Mouse (Mus musculus): Measurements from ENCODE around the gene 9930022D16Rik. TPM values are rescaled to one million over a fixed set of nuclear protein-coding genes. Genes with fewer than 3 reads are reported as not detected.
A peak's percentile ranks its signal among the peaks of the same experiment; 100 is the strongest.

9930022D16Rik gene
- polyA plus RNA-seq, 1 experiment from 2014 or later: not detected

- H3K4me1 ChIP-seq (replicated peaks; ENCODE audit: control insufficient read depth, insufficient read depth, low read length): no peaks in the 10 kb centered on the region; the same call in 1 of the 2 replicates
- H3K4me3 ChIP-seq (ENCODE audit: low read depth, low read length): no peak overlapping the region
- 88% methylated on average over 14 of the region's 14 CpGs for WGBS
- no peak overlapping the region for H3K9ac ChIP-seq (ENCODE audit: low read length)
- no peak overlapping the region for H3K4me2 ChIP-seq (ENCODE audit: low read depth, low read length, severe bottlenecking)
- no peak for ATAC-seq (replicated peaks; ENCODE audit: low FRiP score)
- H3K9me3 ChIP-seq (ENCODE audit: control insufficient read depth, low read length): no peaks in the 10 kb centered on the region
- no peaks in the 10 kb centered on the region for H3K36me3 ChIP-seq (ENCODE audit: control insufficient read depth, insufficient read depth, low read length)
- no peak overlapping the region for H3K27ac ChIP-seq (ENCODE audit: low read depth, low read length)
- no peaks in the 10 kb centered on the region for H3K27me3 ChIP-seq (ENCODE audit: control insufficient read depth, insufficient read depth, low read length)
- DNase-seq (ENCODE audit: low spot score): no peak
Measured at GRCm38 (mm10) chr11:109420567-109420962, 6.8 kb downstream of the 9930022D16Rik start.

GRCm38 (mm10) chr11:109421205-109421604 is 7.5 kb downstream of the 9930022D16Rik start:
- H3K36me3 ChIP-seq (ENCODE audit: control insufficient read depth, insufficient read depth, low read length): no peaks in the 10 kb centered on the region
- H3K4me3 ChIP-seq (ENCODE audit: low read depth, low read length): no peak overlapping the region
- no peaks in the 10 kb centered on the region; the same call in 1 of the 2 replicates for H3K4me1 ChIP-seq (replicated peaks; ENCODE audit: control insufficient read depth, insufficient read depth, low read length)
- no peak for DNase-seq (ENCODE audit: low spot score)
- H3K9ac ChIP-seq (ENCODE audit: low read length): no peak overlapping the region
- H3K9me3 ChIP-seq (ENCODE audit: control insufficient read depth, low read length): no peaks in the 10 kb centered on the region
- ATAC-seq (replicated peaks; ENCODE audit: low FRiP score): no peak
- no peaks in the 10 kb centered on the region for H3K27me3 ChIP-seq (ENCODE audit: control insufficient read depth, insufficient read depth, low read length)
- H3K27ac ChIP-seq (ENCODE audit: low read depth, low read length): no peak overlapping the region
- H3K4me2 ChIP-seq (ENCODE audit: low read depth, low read length, severe bottlenecking): no peak overlapping the region
- WGBS: 85% methylated on average over 5 of the region's 5 CpGs

GRCm38 (mm10) chr11:109422263-109422662 is 8.5 kb downstream of the 9930022D16Rik start:
- H3K27me3 ChIP-seq (ENCODE audit: control insufficient read depth, insufficient read depth, low read length): no peaks in the 10 kb centered on the region
- no peak overlapping the region for H3K4me3 ChIP-seq (ENCODE audit: low read depth, low read length)
- 89% methylated on average over 4 of the region's 4 CpGs for WGBS
- H3K9ac ChIP-seq (ENCODE audit: low read length): no peak overlapping the region
- no peak overlapping the region for H3K4me2 ChIP-seq (ENCODE audit: low read depth, low read length, severe bottlenecking)
- H3K9me3 ChIP-seq (ENCODE audit: control insufficient read depth, low read length): no peaks in the 10 kb centered on the region
- H3K4me1 ChIP-seq (replicated peaks; ENCODE audit: control insufficient read depth, insufficient read depth, low read length): no peaks in the 10 kb centered on the region; the same call in 1 of the 2 replicates
- no peaks in the 10 kb centered on the region for H3K36me3 ChIP-seq (ENCODE audit: control insufficient read depth, insufficient read depth, low read length)
- ATAC-seq (replicated peaks; ENCODE audit: low FRiP score) (no peak), DNase-seq (ENCODE audit: low spot score) (no peak)
- H3K27ac ChIP-seq (ENCODE audit: low read depth, low read length): no peak overlapping the region

- Histone ChIP-seq H3K4me1 (replicated peaks; ENCODE audit: control insufficient read depth, insufficient read depth, low read length) (no peaks in the 10 kb centered on the region; the same call in 1 of the 2 replicates), H3K27me3 (ENCODE audit: control insufficient read depth, insufficient read depth, low read length) (no peaks in the 10 kb centered on the region), H3K9me3 (ENCODE audit: control insufficient read depth, low read length) (no peaks in the 10 kb centered on the region), H3K27ac (ENCODE audit: low read depth, low read length) (no peak overlapping the region), H3K36me3 (ENCODE audit: control insufficient read depth, insufficient read depth, low read length) (no peaks in the 10 kb centered on the region), H3K9ac (ENCODE audit: low read length) (no peak overlapping the region), H3K4me2 (ENCODE audit: low read depth, low read length, severe bottlenecking) (no peak overlapping the region), H3K4me3 (ENCODE audit: low read depth, low read length) (no peak overlapping the region)
- DNase-seq (ENCODE audit: low spot score): no peak
- no peak for ATAC-seq (replicated peaks; ENCODE audit: low FRiP score)
- WGBS: 79% methylated on average over 1 of the region's 1 CpGs
Measured at GRCm38 (mm10) chr11:109423294-109423693, 9.6 kb downstream of the 9930022D16Rik start.

- peak within 1 kb of the TSS; percentile 68 for H3K9ac ChIP-seq (ENCODE audit: low read length)
- ATAC-seq (replicated peaks; ENCODE audit: low FRiP score) (peak; percentile 97), DNase-seq (ENCODE audit: low spot score) (peak; percentile 100)
- no peaks in the 10 kb centered on the region; the same call in 1 of the 2 replicates for H3K4me1 ChIP-seq (replicated peaks; ENCODE audit: control insufficient read depth, insufficient read depth, low read length)
- no peaks in the 10 kb centered on the region for H3K27me3 ChIP-seq (ENCODE audit: control insufficient read depth, insufficient read depth, low read length)
- peak within 1 kb of the TSS; percentile 63 for H3K4me2 ChIP-seq (ENCODE audit: low read depth, low read length, severe bottlenecking)
- H3K4me3 ChIP-seq (ENCODE audit: low read depth, low read length): peak within 1 kb of the TSS; percentile 52
- H3K27ac ChIP-seq (ENCODE audit: low read depth, low read length): peak within 1 kb of the TSS; percentile 70
- H3K36me3 ChIP-seq (ENCODE audit: control insufficient read depth, insufficient read depth, low read length): no peaks in the 10 kb centered on the region; the same call in 1 of the 2 replicates
- H3K9me3 ChIP-seq (ENCODE audit: control insufficient read depth, low read length): no peaks in the 10 kb centered on the region
- under 1% methylated on average over 65 of the region's 65 CpGs for whole genome bisulfite sequencing
Measured at GRCm38 (mm10) chr11:109425392-109426271, 11.9 kb downstream of the 9930022D16Rik start, which contains the start of gene Amz2. TSS of gene Amz2 (plus strand) at chr11:109425946.

GRCm38 (mm10) chr11:109426272-109426586 is 12.5 kb downstream of the 9930022D16Rik start:
- WGBS: 0% methylated on average over 11 of the region's 11 CpGs
- DNase-seq (ENCODE audit: low spot score) (no peak), ATAC-seq (replicated peaks; ENCODE audit: low FRiP score) (no peak)
- Histone ChIP-seq H3K27me3 (ENCODE audit: control insufficient read depth, insufficient read depth, low read length) (no peaks in the 10 kb centered on the region), H3K4me1 (replicated peaks; ENCODE audit: control insufficient read depth, insufficient read depth, low read length) (no peaks in the 10 kb centered on the region; the same call in 1 of the 2 replicates), H3K27ac (ENCODE audit: low read depth, low read length) (peak overlapping the region; percentile 70), H3K9me3 (ENCODE audit: control insufficient read depth, low read length) (no peaks in the 10 kb centered on the region), H3K36me3 (ENCODE audit: control insufficient read depth, insufficient read depth, low read length) (no peaks in the 10 kb centered on the region; the same call in 1 of the 2 replicates), H3K4me2 (ENCODE audit: low read depth, low read length, severe bottlenecking) (peak overlapping the region; percentile 63), H3K4me3 (ENCODE audit: low read depth, low read length) (peak overlapping the region; percentile 52), H3K9ac (ENCODE audit: low read length) (peak overlapping the region; percentile 68)

GRCm38 (mm10) chr11:109427353-109427752 is 13.6 kb downstream of the 9930022D16Rik start:
- Histone ChIP-seq H3K9ac (ENCODE audit: low read length) (no peak overlapping the region), H3K4me3 (ENCODE audit: low read depth, low read length) (no peak overlapping the region), H3K27me3 (ENCODE audit: control insufficient read depth, insufficient read depth, low read length) (no peaks in the 10 kb centered on the region), H3K9me3 (ENCODE audit: control insufficient read depth, low read length) (no peaks in the 10 kb centered on the region), H3K4me1 (replicated peaks; ENCODE audit: control insufficient read depth, insufficient read depth, low read length) (no peaks in the 10 kb centered on the region; the same call in 1 of the 2 replicates), H3K36me3 (ENCODE audit: control insufficient read depth, insufficient read depth, low read length) (no peaks in the 10 kb centered on the region; the same call in 1 of the 2 replicates), H3K4me2 (ENCODE audit: low read depth, low read length, severe bottlenecking) (no peak overlapping the region), H3K27ac (ENCODE audit: low read depth, low read length) (no peak overlapping the region)
- DNase-seq (ENCODE audit: low spot score) (no peak), ATAC-seq (replicated peaks; ENCODE audit: low FRiP score) (no peak)
- WGBS: 96% methylated on average over 5 of the region's 5 CpGs

GRCm38 (mm10) chr11:109434233-109434798 is 20.6 kb downstream of the 9930022D16Rik start:
- H3K9me3 ChIP-seq (ENCODE audit: control insufficient read depth, low read length): no peaks in the 10 kb centered on the region
- H3K27me3 ChIP-seq (ENCODE audit: control insufficient read depth, insufficient read depth, low read length): no peaks in the 10 kb centered on the region
- DNase-seq (ENCODE audit: low spot score) (no peak), ATAC-seq (replicated peaks; ENCODE audit: low FRiP score) (no peak)
- no peak overlapping the region for H3K27ac ChIP-seq (ENCODE audit: low read depth, low read length)
- no peaks in the 10 kb centered on the region for H3K4me1 ChIP-seq (replicated peaks; ENCODE audit: control insufficient read depth, insufficient read depth, low read length)
- H3K36me3 ChIP-seq (ENCODE audit: control insufficient read depth, insufficient read depth, low read length): no peaks in the 10 kb centered on the region; the same call in 1 of the 2 replicates
- H3K4me3 ChIP-seq (ENCODE audit: low read depth, low read length): no peak overlapping the region
- H3K9ac ChIP-seq (ENCODE audit: low read length): no peak overlapping the region
- H3K4me2 ChIP-seq (ENCODE audit: low read depth, low read length, severe bottlenecking): no peak overlapping the region
- WGBS: 95% methylated on average over 16 of the region's 16 CpGs

All from forebrain, embryonic 11.5 days (tissue).